Mouse (Mus musculus): ENCODE data around the gene Fgfr2. TPM values are rescaled to one million over a fixed set of nuclear protein-coding genes. Genes with fewer than 3 reads are reported as not detected.

Fgfr2 gene
- polyA plus RNA-seq, 1 experiment: 114 TPM

- Histone ChIP-seq H3K4me1 (ENCODE audit: control insufficient read depth, insufficient read depth, low read length) (peaks cover 19% of the 10 kb centered on the region), H3K4me3 (replicated peaks; ENCODE audit: extremely low read depth, low read depth, low read length) (no peak overlapping the region)
- 92% methylated on average over 7 of the region's 7 CpGs for WGBS
- DNase-seq: no peak
- TF ChIP-seq CTCF (IDR thresholded peaks at IDR 0.05; ENCODE audit: insufficient read depth, low read length) (no peak), POLR2A (IDR thresholded peaks at IDR 0.05; ENCODE audit: borderline replicate concordance, extremely low read depth, low read depth, low read length) (no peak)
Observed at GRCm38 (mm10) chr7:132298412-132298990, 824.6 kb downstream of the Fgfr2 start.

DNA sequence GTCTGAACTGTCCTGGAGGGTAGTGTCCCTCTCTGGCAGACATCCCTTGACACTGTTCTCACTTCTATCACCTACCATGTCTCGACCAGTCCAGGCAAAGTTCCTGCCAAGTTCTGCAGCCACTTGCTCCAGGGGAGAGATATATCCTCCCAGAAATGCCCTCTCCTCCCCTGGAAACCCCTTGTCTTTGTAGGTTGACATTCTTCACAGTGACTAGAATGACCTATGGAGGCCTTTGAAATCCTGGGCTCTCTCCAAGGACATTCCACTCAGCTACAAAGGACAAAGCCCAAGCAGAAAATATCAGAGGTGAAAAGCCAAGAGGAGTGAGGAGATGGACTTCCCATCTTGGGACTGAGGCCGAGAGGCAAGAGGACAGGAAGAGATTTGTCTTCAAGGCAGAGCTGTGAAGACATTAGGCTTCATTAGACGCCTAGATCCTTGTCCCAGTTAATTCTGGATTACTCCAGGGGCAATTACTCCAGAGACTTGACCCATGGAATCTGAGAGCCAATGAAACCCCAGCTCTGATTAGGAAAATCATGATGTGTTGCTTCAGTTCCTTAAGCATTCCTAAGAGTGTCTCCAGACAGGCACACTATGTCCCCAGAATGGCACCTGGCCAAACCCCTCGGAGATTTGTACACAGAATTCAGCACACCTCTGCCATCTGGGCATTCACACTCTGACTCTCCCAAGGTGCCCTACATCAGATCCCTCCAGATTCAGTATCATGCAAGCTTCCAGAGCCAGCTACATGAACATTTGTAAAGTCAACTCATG, 826.3 kb downstream of the Fgfr2 start:
- no peak for TF ChIP-seq POLR2A (IDR thresholded peaks at IDR 0.05; ENCODE audit: borderline replicate concordance, extremely low read depth, low read depth, low read length)
- no peak for TF ChIP-seq CTCF (IDR thresholded peaks at IDR 0.05; ENCODE audit: insufficient read depth, low read length)

DNA sequence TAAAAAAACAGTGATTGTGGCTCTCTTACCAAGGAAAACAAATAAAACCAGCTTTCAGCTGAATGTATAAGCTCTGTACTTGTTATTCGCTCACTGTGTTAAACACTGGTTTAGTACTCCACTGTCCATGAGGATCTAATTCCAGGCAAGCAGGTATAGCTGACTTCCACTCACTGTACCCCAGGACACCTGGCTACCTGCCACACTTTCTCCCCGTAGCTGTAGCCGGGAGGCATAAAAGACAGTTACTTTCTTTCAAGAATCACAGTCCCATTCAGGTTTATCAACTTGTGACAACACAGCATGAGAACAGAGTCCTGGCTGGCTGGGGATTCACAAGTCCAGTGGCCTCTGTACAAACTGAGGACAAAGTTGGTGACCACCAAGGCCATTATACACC, 827.0 kb downstream of the Fgfr2 start:
- H3K4me1 ChIP-seq (ENCODE audit: control insufficient read depth, insufficient read depth, low read length): peaks cover 9% of the 10 kb centered on the region
- TF ChIP-seq POLR2A (IDR thresholded peaks at IDR 0.05; ENCODE audit: borderline replicate concordance, extremely low read depth, low read depth, low read length): no peak
- TF ChIP-seq CTCF (IDR thresholded peaks at IDR 0.05; ENCODE audit: insufficient read depth, low read length): no peak
- H3K4me3 ChIP-seq (replicated peaks; ENCODE audit: extremely low read depth, low read depth, low read length): no peak overlapping the region
- 84% methylated on average over 3 of the region's 3 CpGs for whole genome bisulfite sequencing
- no peak for DNase-seq

More for the DNA sequence above, 826.3 kb downstream of the Fgfr2 start:
- 35% methylated on average over 4 of the region's 4 CpGs for WGBS
- peaks cover 10% of the 10 kb centered on the region for H3K4me1 ChIP-seq (ENCODE audit: control insufficient read depth, insufficient read depth, low read length)
- H3K4me3 ChIP-seq (replicated peaks; ENCODE audit: extremely low read depth, low read depth, low read length): no peak overlapping the region
- no peak for DNase-seq

DNA sequence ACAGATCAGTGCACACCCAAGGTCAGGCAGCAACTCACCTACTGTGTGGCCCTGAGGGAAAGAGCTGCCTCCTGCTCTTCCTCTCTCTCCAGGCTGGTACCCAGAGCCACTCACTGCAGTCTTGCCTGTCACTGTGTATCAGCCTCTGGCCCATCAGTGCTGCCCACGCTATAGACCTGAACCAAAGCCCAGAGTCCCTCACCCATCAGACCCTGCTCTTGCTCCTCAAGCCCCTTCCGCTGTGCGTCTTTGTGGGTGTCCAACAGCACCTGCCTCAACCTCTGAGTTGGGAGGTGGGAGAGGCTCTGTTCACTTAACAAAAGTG, 835.8 kb downstream of the Fgfr2 start:
- Histone ChIP-seq H3K4me3 (replicated peaks; ENCODE audit: extremely low read depth, low read depth, low read length) (no peak overlapping the region), H3K4me1 (ENCODE audit: control insufficient read depth, insufficient read depth, low read length) (peaks cover 18% of the 10 kb centered on the region)
- DNase-seq: no peak
- 86% methylated on average over 3 of the region's 3 CpGs for WGBS
- no peak for TF ChIP-seq POLR2A (IDR thresholded peaks at IDR 0.05; ENCODE audit: borderline replicate concordance, extremely low read depth, low read depth, low read length)
- no peak for TF ChIP-seq CTCF (IDR thresholded peaks at IDR 0.05; ENCODE audit: insufficient read depth, low read length)

GRCm38 (mm10) chr7:132286630-132287339, 836.4 kb downstream of the Fgfr2 start:
- Histone ChIP-seq H3K4me1 (ENCODE audit: control insufficient read depth, insufficient read depth, low read length) (peaks cover 18% of the 10 kb centered on the region), H3K4me3 (replicated peaks; ENCODE audit: extremely low read depth, low read depth, low read length) (no peak overlapping the region)
- 8% methylated on average over 14 of the region's 14 CpGs for WGBS
- DNase-seq: no peak
- no peak for TF ChIP-seq CTCF (IDR thresholded peaks at IDR 0.05; ENCODE audit: insufficient read depth, low read length)
- TF ChIP-seq POLR2A (IDR thresholded peaks at IDR 0.05; ENCODE audit: borderline replicate concordance, extremely low read depth, low read depth, low read length): no peak

GRCm38 (mm10) chr7:132284795-132285194, 838.4 kb downstream of the Fgfr2 start:
- no peak for TF ChIP-seq CTCF (IDR thresholded peaks at IDR 0.05; ENCODE audit: insufficient read depth, low read length)
- 19% methylated on average over 1 of the region's 1 CpGs for WGBS
- H3K4me1 ChIP-seq (ENCODE audit: control insufficient read depth, insufficient read depth, low read length): peaks cover 18% of the 10 kb centered on the region
- no peak for DNase-seq
- no peak overlapping the region for H3K4me3 ChIP-seq (replicated peaks; ENCODE audit: extremely low read depth, low read depth, low read length)

DNA sequence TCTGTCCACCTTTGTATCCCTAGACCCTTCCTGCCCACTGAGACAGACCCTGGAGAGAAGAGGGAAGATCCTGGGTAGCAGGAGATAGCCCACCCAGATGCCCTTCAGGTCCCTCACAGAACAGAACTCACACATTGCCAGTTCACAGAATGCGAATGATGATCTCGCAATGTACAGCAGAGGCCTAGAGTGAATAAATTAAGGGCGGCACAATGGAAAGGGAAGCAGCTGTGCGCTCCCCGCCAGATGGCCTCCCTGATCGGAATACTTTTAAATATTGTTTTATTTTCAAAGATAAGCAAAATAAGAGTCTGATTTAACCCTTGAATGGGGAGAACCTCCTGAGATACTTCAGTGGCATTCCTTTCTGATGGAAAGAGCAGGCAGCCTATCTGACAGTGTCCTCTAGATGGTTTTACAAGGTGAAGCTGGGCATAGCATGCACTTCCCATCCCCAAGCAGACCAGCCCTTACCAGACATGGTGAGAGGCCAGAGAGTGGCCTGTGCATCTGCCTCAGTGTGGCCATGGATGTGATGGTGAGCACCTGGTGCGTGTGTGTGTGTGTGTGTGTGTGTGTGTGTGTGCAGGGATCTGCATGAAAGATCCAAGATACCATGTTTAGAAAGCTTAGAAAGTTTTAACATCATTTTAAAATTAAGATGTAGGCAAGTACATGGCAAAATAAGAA, 839.0 kb downstream of the Fgfr2 start:
- no peak for DNase-seq
- no peak overlapping the region for H3K4me3 ChIP-seq (replicated peaks; ENCODE audit: extremely low read depth, low read depth, low read length)
- 58% methylated on average over 7 of the region's 7 CpGs for WGBS
- TF ChIP-seq POLR2A (IDR thresholded peaks at IDR 0.05; ENCODE audit: borderline replicate concordance, extremely low read depth, low read depth, low read length): no peak
- no peak for TF ChIP-seq CTCF (IDR thresholded peaks at IDR 0.05; ENCODE audit: insufficient read depth, low read length)
- H3K4me1 ChIP-seq (ENCODE audit: control insufficient read depth, insufficient read depth, low read length): peaks cover 18% of the 10 kb centered on the region

- H3K4me3 ChIP-seq (replicated peaks; ENCODE audit: extremely low read depth, low read depth, low read length): no peak overlapping the region
- DNase-seq: no peak
- peaks cover 24% of the 10 kb centered on the region for H3K4me1 ChIP-seq (ENCODE audit: control insufficient read depth, insufficient read depth, low read length)
- TF ChIP-seq POLR2A (IDR thresholded peaks at IDR 0.05; ENCODE audit: borderline replicate concordance, extremely low read depth, low read depth, low read length) (no peak), CTCF (IDR thresholded peaks at IDR 0.05; ENCODE audit: insufficient read depth, low read length) (no peak)
- 92% methylated on average over 2 of the region's 2 CpGs for WGBS
Observed at GRCm38 (mm10) chr7:132282576-132282975, 840.6 kb downstream of the Fgfr2 start.

- no peak for DNase-seq
- Histone ChIP-seq H3K4me1 (ENCODE audit: control insufficient read depth, insufficient read depth, low read length) (peaks cover 21% of the 10 kb centered on the region), H3K4me3 (replicated peaks; ENCODE audit: extremely low read depth, low read depth, low read length) (no peak overlapping the region)
- WGBS: 84% methylated on average over 3 of the region's 3 CpGs
- TF ChIP-seq CTCF (IDR thresholded peaks at IDR 0.05; ENCODE audit: insufficient read depth, low read length): no peak
- TF ChIP-seq POLR2A (IDR thresholded peaks at IDR 0.05; ENCODE audit: borderline replicate concordance, extremely low read depth, low read depth, low read length): no peak
Observed at GRCm38 (mm10) chr7:132282161-132282560, 841.0 kb downstream of the Fgfr2 start.
